Mouse (Mus musculus) testis, adult 2 months (tissue): ENCODE measurements around the gene Gnao1.

Source experiments
- CTCF ChIP-seq: fragments of 200-500 bp; IDR thresholded peaks from 2 replicates; pipeline ENCODE4 v1.5.1; 2012; ENCODE audit warnings: low read depth, mild to moderate bottlenecking, inconsistent platforms, low read length, moderate library complexity; ENCODE audit not compliant: control insufficient read depth, insufficient read depth, insufficient replicate concordance
- POLR2A ChIP-seq: fragments of 200-500 bp; IDR thresholded peaks from 2 replicates; pipeline ENCODE4 v1.6.1; 2012; ENCODE audit warnings: low read depth, mild to moderate bottlenecking, inconsistent platforms, low read length, moderate library complexity; ENCODE audit not compliant: control insufficient read depth

GRCm38 (mm10) chr8:93980141-93980540 is 170.4 kb downstream of the Gnao1 start:
- TF ChIP-seq CTCF (no peak), POLR2A (no peak)
